Mouse (Mus musculus): ENCODE measurements at regions not wholly inside any gene's neighbourhood (a gene's known extent, or its start where the extent isn't known, plus 50 kb on each side); places are given as distances from the start of the nearest gene placed in this dataset.

GRCm38 (mm10) chr2:169057831-169058230 lies 102.4 kb upstream of the Zfp64 start:
- no peak for DNase-seq (ENCODE audit: inconsistent age in 2 of 2, low spot score in 1 of 2)

- DNase-seq (ENCODE audit: inconsistent age in 2 of 2, low spot score in 1 of 2): no peak
Measured at GRCm38 (mm10) chr2:169049947-169050346, 94.6 kb upstream of the Zfp64 start.

GRCm38 (mm10) chr2:169041748-169042147 lies 86.4 kb upstream of the Zfp64 start:
- no peak for DNase-seq (ENCODE audit: inconsistent age in 2 of 2, low spot score in 1 of 2)

GRCm38 (mm10) chr2:169037975-169038374 lies 82.6 kb upstream of the Zfp64 start:
- no peak for DNase-seq (ENCODE audit: inconsistent age in 2 of 2, low spot score in 1 of 2)

GRCm38 (mm10) chr2:169037519-169037918 lies 82.1 kb upstream of the Zfp64 start:
- DNase-seq (ENCODE audit: inconsistent age in 2 of 2, low spot score in 1 of 2): no peak

- peak; percentile 6 to 46 for DNase-seq (ENCODE audit: inconsistent age in 2 of 2, low spot score in 1 of 2)
Measured at GRCm38 (mm10) chr2:169035315-169035714, 79.9 kb upstream of the Zfp64 start.

GRCm38 (mm10) chr2:169033997-169034396 lies 78.6 kb upstream of the Zfp64 start:
- no peak for DNase-seq (ENCODE audit: inconsistent age in 2 of 2, low spot score in 1 of 2)

- no peak for DNase-seq (ENCODE audit: inconsistent age in 2 of 2, low spot score in 1 of 2)
Measured at GRCm38 (mm10) chr2:169033181-169033580, 77.8 kb upstream of the Zfp64 start.

- DNase-seq (ENCODE audit: inconsistent age in 2 of 2, low spot score in 1 of 2): no peak
Measured at GRCm38 (mm10) chr2:169028531-169029114, 73.2 kb upstream of the Zfp64 start.

GRCm38 (mm10) chr2:169019037-169019436 lies 63.6 kb upstream of the Zfp64 start:
- DNase-seq (ENCODE audit: inconsistent age in 2 of 2, low spot score in 1 of 2): no peak

GRCm38 (mm10) chr2:169010271-169010670 lies 54.9 kb upstream of the Zfp64 start:
- DNase-seq (ENCODE audit: inconsistent age in 2 of 2, low spot score in 1 of 2): no peak

- no peak for DNase-seq (ENCODE audit: inconsistent age in 2 of 2, low spot score in 1 of 2)
Measured at GRCm38 (mm10) chr2:169008756-169009155, 53.4 kb upstream of the Zfp64 start.

- no peak for DNase-seq (ENCODE audit: inconsistent age in 2 of 2, low spot score in 1 of 2)
Measured at GRCm38 (mm10) chr2:169008333-169008732, 52.9 kb upstream of the Zfp64 start.

- no peak for DNase-seq (ENCODE audit: inconsistent age in 2 of 2, low spot score in 1 of 2)
Measured at GRCm38 (mm10) chr2:169006549-169006948, 51.2 kb upstream of the Zfp64 start.

GRCm38 (mm10) chr2:169005810-169006209 lies 50.4 kb upstream of the Zfp64 start:
- DNase-seq (ENCODE audit: inconsistent age in 2 of 2, low spot score in 1 of 2): no peak

Measured in adrenal gland, adult (tissue).